13 mouse cellular contexts compared by ENCODE assay signal in genomic region chr16:21411779-21412178, GRCm38 (mm10).
"Had no signal": no experiment of that assay in that cellular context is flagged by ENCODE, and none has a peak within 500 bp of the region (broad histone marks: within the 10 kb centered on the region; RNA-seq: fewer than 3 reads in every experiment).

No protein-coding gene starts in this region.

- H3K4me3 ChIP-seq: limb, embryonic 15.5 days; liver, embryonic 13.5 days; neural tube, embryonic 13.5 days; stomach, embryonic 15.5 days had no signal

- H3K9ac ChIP-seq: limb, embryonic 15.5 days; liver, embryonic 13.5 days; neural tube, embryonic 13.5 days; stomach, embryonic 15.5 days had no signal

- DNase-seq: kidney, adult 8-10 months; kidney, postnatal 25 days; layer of hippocampus, adult 9-11 months; layer of hippocampus, postnatal 36 days; liver, embryonic 13.5 days; lung, adult 18-20 months; midbrain, embryonic 14.5 days; right cerebral cortex, postnatal 14 days; thymus, adult 2 months; thymus, postnatal 4 days had no signal

- H3K27me3 ChIP-seq: limb, embryonic 15.5 days; neural tube, embryonic 13.5 days; stomach, embryonic 15.5 days had no signal

- H3K4me1 ChIP-seq: limb, embryonic 15.5 days; liver, embryonic 13.5 days; neural tube, embryonic 13.5 days; stomach, embryonic 15.5 days had no signal

- H3K27ac ChIP-seq: limb, embryonic 15.5 days; liver, embryonic 13.5 days; neural tube, embryonic 13.5 days; stomach, embryonic 15.5 days had no signal

- H3K4me2 ChIP-seq: limb, embryonic 15.5 days; liver, embryonic 13.5 days; neural tube, embryonic 13.5 days; stomach, embryonic 15.5 days had no signal

- H3K36me3 ChIP-seq: limb, embryonic 15.5 days; liver, embryonic 13.5 days; neural tube, embryonic 13.5 days; stomach, embryonic 15.5 days had no signal

- H3K9me3 ChIP-seq: limb, embryonic 15.5 days; liver, embryonic 13.5 days; neural tube, embryonic 13.5 days; stomach, embryonic 15.5 days had no signal
